Mouse (Mus musculus) C2C12 (cell line): ENCODE measurements around the gene Uhrf1.

Experiments used
- CEBPB ChIP-seq: IDR thresholded peaks from one replicate; pipeline ENCODE4 v1.6.1; 2011; ENCODE audit warnings: low read depth, mild to moderate bottlenecking, control low read depth, moderate library complexity
- CTCF ChIP-seq: IDR thresholded peaks from one replicate; pipeline ENCODE4 v1.5.1; 2011; ENCODE audit not compliant: control insufficient read depth, insufficient read depth, insufficient read length

DNA sequence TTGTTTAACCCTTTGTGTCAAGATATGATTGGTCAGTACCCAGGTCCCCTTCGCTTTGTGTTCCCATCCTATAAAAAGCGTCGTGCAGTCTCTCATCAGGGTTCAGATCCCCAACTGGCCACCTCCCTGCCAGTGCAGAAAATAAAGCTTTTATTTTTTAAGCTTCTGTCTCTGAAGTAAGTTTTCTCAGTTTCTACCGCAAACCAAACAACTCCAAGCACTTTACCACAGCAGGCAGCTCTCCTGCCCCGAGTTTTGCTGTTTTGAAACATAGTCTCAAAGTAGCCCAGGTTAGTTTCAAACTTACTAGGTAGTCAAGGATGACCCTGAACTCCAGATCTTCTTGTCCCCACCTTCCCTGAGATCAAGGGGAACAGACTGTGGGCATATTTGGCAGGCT is 24.8 kb upstream of the Uhrf1 start:
- TF ChIP-seq CEBPB, result no peak
- no peak for TF ChIP-seq CTCF
